Mouse (Mus musculus): ENCODE measurements at regions not wholly inside any gene's neighbourhood (a gene's known extent, or its start where the extent isn't known, plus 50 kb on each side); places are given as distances from the start of the nearest gene placed in this dataset.

DNA sequence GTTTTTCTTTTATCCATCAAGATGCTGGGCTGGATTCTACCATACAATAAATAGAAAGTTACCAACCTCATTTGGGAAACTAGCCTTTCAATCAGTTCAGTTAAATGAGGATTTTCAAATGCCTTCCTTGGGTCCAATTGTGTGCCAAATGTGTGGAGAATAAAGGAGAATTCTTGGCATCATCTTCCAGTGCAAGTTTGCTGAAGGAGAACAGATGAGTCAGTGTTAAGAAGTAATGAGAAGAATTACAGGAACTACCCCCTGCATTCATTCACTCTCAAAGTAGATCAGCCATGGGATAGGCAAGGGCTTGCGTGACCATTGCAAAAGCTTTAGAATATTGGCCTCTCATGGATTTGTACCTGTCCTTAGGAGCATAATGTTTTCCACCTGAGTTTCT, 193.4 kb upstream of the Man1a start:
- no peaks in the 10 kb centered on the region for H3K36me3 ChIP-seq
- no peaks in the 10 kb centered on the region for H3K9me3 ChIP-seq
- no peaks in the 10 kb centered on the region for H3K4me1 ChIP-seq
- ATAC-seq (ENCODE audit: low FRiP score, low read depth) = no peak
- no peak overlapping the region for H3K27ac ChIP-seq
- no peak overlapping the region for H3K9ac ChIP-seq
- H3K27me3 ChIP-seq (replicated peaks) = no peaks in the 10 kb centered on the region
- no peak overlapping the region for H3K4me2 ChIP-seq (replicated peaks)
- WGBS = 97% methylated on average over 1 of the region's 1 CpGs
- no peak overlapping the region for H3K4me3 ChIP-seq

DNA sequence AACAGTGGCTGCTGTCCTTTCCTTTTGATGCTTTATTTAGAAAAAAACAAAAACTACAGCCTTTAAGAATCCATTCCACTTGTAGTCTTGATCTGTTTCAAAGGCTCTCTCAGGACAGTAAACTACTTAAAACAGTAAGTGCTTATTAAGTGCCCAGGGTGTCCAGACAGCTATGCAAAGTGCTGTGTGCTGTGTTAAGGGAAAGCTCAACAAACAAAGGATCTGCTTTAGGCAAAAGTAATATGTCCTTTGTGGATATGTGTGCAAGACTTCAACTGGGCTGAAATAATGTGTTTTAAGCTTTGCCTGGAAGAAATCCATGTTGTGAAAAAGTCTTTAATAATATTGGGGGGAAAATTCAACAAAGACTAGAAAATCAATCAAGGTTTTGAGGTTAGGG, 192.9 kb upstream of the Man1a start:
- no peaks in the 10 kb centered on the region for H3K9me3 ChIP-seq
- H3K9ac ChIP-seq = no peak overlapping the region
- no peaks in the 10 kb centered on the region for H3K27me3 ChIP-seq (replicated peaks)
- ATAC-seq (ENCODE audit: low FRiP score, low read depth) = no peak
- no peak overlapping the region for H3K27ac ChIP-seq
- no peak overlapping the region for H3K4me2 ChIP-seq (replicated peaks)
- H3K36me3 ChIP-seq = no peaks in the 10 kb centered on the region
- no peak overlapping the region for H3K4me3 ChIP-seq
- no peaks in the 10 kb centered on the region for H3K4me1 ChIP-seq

DNA sequence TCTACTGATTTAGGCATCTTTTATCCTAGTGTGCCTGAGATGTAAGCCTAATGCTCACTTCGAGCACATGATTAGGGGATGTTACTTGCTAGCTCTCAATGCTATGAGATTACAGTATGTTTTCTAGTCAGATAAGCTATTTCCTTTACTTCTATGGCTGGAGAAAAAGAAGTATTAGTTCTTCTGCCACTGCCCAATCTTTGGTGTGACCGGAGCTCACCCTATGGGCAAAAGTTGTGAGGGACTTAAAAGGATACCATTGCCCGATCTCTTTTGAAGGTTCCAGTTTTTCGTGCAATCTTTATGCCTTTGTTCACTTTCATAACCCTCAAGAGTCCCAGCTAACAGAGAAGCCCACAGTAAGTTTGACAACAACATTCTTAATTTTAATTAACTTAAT, 190.2 kb upstream of the Man1a start:
- H3K4me2 ChIP-seq (replicated peaks) = no peak overlapping the region
- no peak overlapping the region for H3K27ac ChIP-seq
- WGBS = 95% methylated on average over 4 of the region's 4 CpGs
- H3K4me3 ChIP-seq = no peak overlapping the region
- no peaks in the 10 kb centered on the region for H3K9me3 ChIP-seq
- no peaks in the 10 kb centered on the region for H3K36me3 ChIP-seq
- ATAC-seq (ENCODE audit: low FRiP score, low read depth) = no peak
- no peaks in the 10 kb centered on the region for H3K4me1 ChIP-seq
- no peaks in the 10 kb centered on the region for H3K27me3 ChIP-seq (replicated peaks)
- no peak overlapping the region for H3K9ac ChIP-seq

DNA sequence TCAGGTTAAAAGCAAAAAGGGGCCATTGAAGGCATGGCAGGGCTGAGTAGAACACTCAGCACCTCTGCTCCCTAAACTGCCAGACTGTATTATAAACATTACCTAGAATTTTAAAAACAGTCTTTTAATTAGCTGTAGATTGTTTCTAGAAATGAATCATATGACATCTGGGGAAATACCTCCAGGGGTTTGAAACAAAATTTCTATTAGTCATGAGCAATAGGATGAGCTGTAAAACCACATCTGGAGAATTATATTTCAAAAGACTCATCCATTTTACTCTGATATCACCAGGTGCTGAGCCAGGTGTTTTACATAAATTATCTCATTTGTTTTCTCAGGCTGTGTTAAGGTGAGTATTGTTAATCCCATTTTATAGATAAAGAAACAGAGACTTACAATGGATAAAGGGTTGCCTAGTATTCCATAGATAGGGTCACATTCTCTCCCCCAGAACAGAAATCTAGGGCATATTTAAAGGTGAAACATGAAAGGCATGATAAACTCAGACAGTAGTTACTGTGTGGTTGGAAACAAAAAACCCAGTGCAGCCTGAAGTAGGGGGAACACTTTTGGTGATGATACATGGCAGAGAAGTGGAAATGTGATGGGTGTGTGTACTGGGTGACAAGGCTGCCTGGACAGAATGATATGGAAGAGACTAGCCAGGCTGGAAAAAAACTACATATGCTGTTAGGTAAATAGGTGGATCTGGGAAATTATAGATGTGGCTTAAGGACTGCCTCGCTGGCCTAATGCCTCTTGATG, 178.6 kb upstream of the Man1a start:
- H3K9ac ChIP-seq = no peak overlapping the region
- no peak overlapping the region for H3K4me3 ChIP-seq
- no peak overlapping the region for H3K27ac ChIP-seq
- no peak overlapping the region for H3K4me2 ChIP-seq (replicated peaks)
- H3K36me3 ChIP-seq = no peaks in the 10 kb centered on the region
- no peak for ATAC-seq (ENCODE audit: low FRiP score, low read depth)
- no peaks in the 10 kb centered on the region for H3K9me3 ChIP-seq
- no peaks in the 10 kb centered on the region for H3K27me3 ChIP-seq (replicated peaks)
- WGBS = 86% methylated on average over 1 of the region's 1 CpGs
- no peaks in the 10 kb centered on the region for H3K4me1 ChIP-seq

DNA sequence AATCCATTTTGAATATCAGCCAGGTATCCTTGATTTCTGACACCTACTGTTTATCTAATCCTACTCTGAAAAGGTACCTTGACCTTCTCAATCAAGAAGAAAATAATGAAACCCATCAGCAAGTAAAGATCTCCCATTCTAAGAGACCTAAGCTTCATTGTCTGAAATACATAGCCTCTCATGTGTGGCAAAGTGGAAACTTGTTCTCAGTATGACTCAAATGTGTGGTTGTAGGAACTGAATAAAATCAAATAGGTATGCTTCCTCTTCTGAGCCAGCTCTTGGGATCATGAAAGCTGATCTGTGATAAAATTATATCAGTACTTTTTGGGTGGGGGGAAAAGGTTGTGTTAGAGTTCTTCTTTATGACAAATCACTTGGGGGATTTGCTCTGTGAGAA, 168.6 kb upstream of the Man1a start:
- H3K4me2 ChIP-seq (replicated peaks) = no peak overlapping the region
- H3K9ac ChIP-seq = no peak overlapping the region
- ATAC-seq (ENCODE audit: low FRiP score, low read depth) = no peak

DNA sequence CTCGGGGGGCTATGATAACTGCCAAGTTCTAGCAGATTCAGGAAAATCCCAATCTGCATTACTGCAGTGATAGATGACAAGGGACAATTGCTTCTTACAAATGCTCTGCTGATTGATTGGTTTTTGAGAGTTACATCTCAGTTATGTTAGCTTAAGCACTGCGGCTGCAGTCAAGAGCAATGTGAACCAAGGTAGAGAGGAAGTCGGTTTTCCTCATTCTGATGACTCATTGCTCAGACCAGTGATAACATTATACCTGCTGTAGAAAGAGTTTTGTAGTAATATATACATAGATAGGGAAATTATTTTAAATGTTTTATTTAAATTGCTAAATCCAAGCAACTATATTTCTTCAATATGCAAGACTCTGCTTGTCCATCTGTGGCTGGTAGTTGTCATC, 126.0 kb upstream of the Man1a start:
- Histone ChIP-seq H3K4me1 (no peaks in the 10 kb centered on the region), H3K27me3 (replicated peaks) (no peaks in the 10 kb centered on the region), H3K9ac (no peak overlapping the region), H3K36me3 (no peaks in the 10 kb centered on the region), H3K27ac (no peak overlapping the region), H3K4me3 (no peak overlapping the region), H3K4me2 (replicated peaks) (no peak overlapping the region), H3K9me3 (no peaks in the 10 kb centered on the region)
- no peak for ATAC-seq (ENCODE audit: low FRiP score, low read depth)
- 93% methylated on average over 3 of the region's 3 CpGs for WGBS

More for the DNA sequence above, 168.6 kb upstream of the Man1a start:
- Histone ChIP-seq H3K36me3 (no peaks in the 10 kb centered on the region), H3K4me1 (no peaks in the 10 kb centered on the region), H3K27ac (no peak overlapping the region), H3K27me3 (replicated peaks) (no peaks in the 10 kb centered on the region), H3K9me3 (no peaks in the 10 kb centered on the region), H3K4me3 (no peak overlapping the region)

DNA sequence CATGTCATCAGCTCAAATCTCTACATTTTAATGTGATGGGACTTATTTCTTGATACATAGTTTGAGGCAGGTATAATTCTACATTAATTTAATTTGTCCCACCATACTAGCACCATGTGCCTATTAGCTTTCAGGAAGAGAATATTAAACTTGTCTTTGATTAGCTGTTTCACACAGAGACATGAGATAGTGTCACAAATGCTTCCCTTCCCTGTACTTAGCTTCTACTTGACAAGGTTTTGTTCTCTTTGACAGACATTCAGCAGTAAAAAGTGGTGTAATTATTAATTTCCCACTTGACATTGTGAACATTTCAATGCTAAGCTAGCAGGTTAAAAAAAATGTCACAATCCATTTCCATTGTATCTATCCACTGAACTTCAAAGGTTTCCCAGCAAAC, 125.3 kb upstream of the Man1a start:
- H3K4me1 ChIP-seq = no peaks in the 10 kb centered on the region
- no peaks in the 10 kb centered on the region for H3K27me3 ChIP-seq (replicated peaks)
- no peak for ATAC-seq (ENCODE audit: low FRiP score, low read depth)

DNA sequence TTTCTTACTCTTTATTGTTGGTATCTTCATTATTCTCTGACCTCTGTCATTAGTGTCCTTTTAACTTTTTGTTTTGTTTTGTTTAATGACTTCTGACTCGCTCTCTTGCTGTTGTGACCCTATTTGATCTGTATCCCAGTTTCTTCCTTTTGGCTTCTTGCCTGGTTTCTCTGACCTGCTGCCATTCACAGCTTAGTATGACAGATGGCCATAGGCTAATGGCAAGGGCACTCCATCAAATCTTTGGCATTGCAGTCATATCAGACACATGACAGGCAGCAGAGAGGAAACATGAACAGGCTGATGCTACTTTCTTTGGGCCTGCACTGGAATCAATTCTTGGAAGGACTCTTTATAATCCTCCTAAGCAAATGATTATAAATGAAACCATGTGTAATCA, 106.3 kb upstream of the Man1a start:
- Histone ChIP-seq H3K9me3 (no peaks in the 10 kb centered on the region), H3K4me3 (no peak overlapping the region), H3K36me3 (no peaks in the 10 kb centered on the region), H3K27ac (no peak overlapping the region), H3K4me2 (replicated peaks) (no peak overlapping the region), H3K27me3 (replicated peaks) (no peaks in the 10 kb centered on the region), H3K4me1 (no peaks in the 10 kb centered on the region), H3K9ac (no peak overlapping the region)
- no peak for ATAC-seq (ENCODE audit: low FRiP score, low read depth)
- WGBS = 89% methylated on average over 1 of the region's 1 CpGs

More for the DNA sequence above, 125.3 kb upstream of the Man1a start:
- H3K9ac ChIP-seq = no peak overlapping the region
- H3K36me3 ChIP-seq = no peaks in the 10 kb centered on the region
- no peak overlapping the region for H3K4me2 ChIP-seq (replicated peaks)
- H3K27ac ChIP-seq = no peak overlapping the region
- H3K9me3 ChIP-seq = no peaks in the 10 kb centered on the region
- H3K4me3 ChIP-seq = no peak overlapping the region

DNA sequence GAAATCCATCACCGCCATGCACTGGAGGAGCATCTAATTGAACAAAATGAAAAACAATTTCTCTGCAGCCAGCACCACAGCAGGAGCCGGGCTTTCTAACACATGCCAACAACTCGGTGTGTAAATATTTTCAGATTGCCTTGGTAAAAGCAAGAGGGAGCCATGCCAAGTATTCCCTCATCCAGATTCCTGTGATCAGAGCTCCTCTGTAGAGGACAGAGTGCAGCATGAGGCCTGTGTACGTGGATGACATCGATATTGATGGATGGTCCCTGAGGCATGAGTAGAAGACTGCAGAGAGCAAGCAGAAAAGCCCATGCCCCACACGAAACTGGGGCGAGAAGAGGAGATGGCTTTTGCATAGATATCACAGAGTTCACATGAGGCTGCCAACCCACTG, 92.9 kb upstream of the Man1a start:
- no peaks in the 10 kb centered on the region for H3K4me1 ChIP-seq
- H3K36me3 ChIP-seq = no peaks in the 10 kb centered on the region
- H3K4me3 ChIP-seq = no peak overlapping the region
- 66% methylated on average over 7 of the region's 7 CpGs for WGBS
- no peaks in the 10 kb centered on the region for H3K9me3 ChIP-seq
- 0 out of 2 replicates have a peak, but pooled peaks have one; percentile 25 for ATAC-seq (ENCODE audit: low FRiP score, low read depth)
- H3K27ac ChIP-seq = no peak overlapping the region
- H3K27me3 ChIP-seq (replicated peaks) = no peaks in the 10 kb centered on the region
- H3K9ac ChIP-seq = no peak overlapping the region
- no peak overlapping the region for H3K4me2 ChIP-seq (replicated peaks)

DNA sequence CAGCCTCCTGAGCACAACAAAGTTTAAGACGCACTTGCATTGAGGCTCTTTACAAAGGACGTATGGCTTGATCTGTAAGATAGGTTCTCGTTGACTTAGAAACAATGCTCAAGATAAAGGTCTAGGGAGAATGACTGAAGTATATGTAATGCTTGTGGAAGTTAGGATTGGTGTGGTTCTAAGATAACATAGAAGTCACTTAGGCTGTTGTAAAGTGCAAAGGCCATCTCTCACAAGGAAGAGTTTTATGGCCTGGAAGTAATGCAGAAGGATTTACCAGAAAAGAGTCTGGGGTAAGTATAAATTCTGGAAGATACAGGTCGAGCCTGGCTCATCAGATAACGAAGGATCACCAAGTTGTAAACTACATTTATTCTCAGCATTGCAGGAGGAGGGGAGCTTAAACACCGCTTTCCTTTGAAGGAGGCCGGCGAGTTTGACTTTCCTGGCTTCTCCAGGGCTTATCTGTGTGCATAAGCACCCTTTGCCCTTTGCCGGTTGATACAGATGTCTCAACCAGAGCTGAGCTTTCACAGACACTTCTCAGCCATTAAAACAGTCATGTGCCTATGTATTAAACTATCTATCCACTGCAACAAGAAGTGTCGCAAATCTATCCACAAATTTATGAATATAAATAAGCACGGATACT, 84.8 kb upstream of the Man1a start:
- Histone ChIP-seq H3K27me3 (replicated peaks) (no peaks in the 10 kb centered on the region), H3K9ac (no peak overlapping the region), H3K27ac (no peak overlapping the region), H3K4me1 (no peaks in the 10 kb centered on the region), H3K4me2 (replicated peaks) (no peak overlapping the region), H3K36me3 (no peaks in the 10 kb centered on the region), H3K9me3 (no peaks in the 10 kb centered on the region), H3K4me3 (no peak overlapping the region)
- 83% methylated on average over 11 of the region's 11 CpGs for WGBS
- ATAC-seq (ENCODE audit: low FRiP score, low read depth) = no peak

DNA sequence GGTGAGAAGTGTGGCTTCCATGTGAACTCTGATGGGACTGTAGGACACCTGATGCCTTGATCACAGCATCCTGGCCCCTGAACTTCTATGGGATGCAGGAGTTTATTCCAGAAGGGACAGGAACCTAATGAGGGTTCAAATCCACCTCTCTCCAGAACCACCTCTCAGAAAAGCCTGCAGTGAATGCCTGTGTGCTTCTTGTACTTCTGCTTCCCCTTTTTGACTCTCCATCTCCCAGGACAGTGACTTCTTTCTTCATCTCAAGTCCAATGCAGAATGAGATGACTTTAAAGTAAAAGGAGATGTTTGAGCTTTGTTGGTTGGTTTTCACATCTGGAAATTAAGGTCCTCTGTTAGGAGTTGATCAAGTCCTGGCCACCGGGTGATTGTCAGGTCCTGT, 77.5 kb upstream of the Man1a start:
- no peak for ATAC-seq (ENCODE audit: low FRiP score, low read depth)
- H3K9me3 ChIP-seq = no peaks in the 10 kb centered on the region
- H3K4me2 ChIP-seq (replicated peaks) = no peak overlapping the region
- H3K36me3 ChIP-seq = no peaks in the 10 kb centered on the region
- WGBS = 92% methylated on average over 1 of the region's 1 CpGs
- no peak overlapping the region for H3K27ac ChIP-seq
- H3K27me3 ChIP-seq (replicated peaks) = no peaks in the 10 kb centered on the region
- H3K4me3 ChIP-seq = no peak overlapping the region
- no peak overlapping the region for H3K9ac ChIP-seq
- no peaks in the 10 kb centered on the region for H3K4me1 ChIP-seq

DNA sequence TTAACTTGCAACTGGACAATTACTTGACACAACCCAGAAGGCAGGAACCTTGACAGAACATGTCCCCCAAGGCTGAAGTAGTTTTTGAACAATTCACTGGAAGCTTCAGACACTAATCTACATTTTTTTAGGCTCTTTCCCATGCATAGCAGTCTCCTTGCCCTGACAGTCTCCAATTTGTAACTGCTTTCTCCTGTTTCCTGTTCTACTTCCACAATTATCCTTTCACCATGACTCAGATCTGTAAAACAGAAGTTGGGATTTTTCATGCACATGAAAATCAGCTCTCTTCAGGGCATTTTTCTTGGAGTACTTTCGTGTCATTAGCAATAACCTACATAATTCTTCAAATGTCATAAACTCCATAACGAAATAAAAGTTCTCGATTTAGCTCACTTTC, 56.2 kb upstream of the Man1a start:
- no peaks in the 10 kb centered on the region for H3K4me1 ChIP-seq
- H3K9ac ChIP-seq = no peak overlapping the region
- no peaks in the 10 kb centered on the region for H3K27me3 ChIP-seq (replicated peaks)
- ATAC-seq (ENCODE audit: low FRiP score, low read depth) = no peak
- H3K9me3 ChIP-seq = no peaks in the 10 kb centered on the region
- no peaks in the 10 kb centered on the region for H3K36me3 ChIP-seq
- 86% methylated on average over 3 of the region's 3 CpGs for WGBS
- no peak overlapping the region for H3K4me2 ChIP-seq (replicated peaks)
- H3K4me3 ChIP-seq = no peak overlapping the region
- no peak overlapping the region for H3K27ac ChIP-seq
